Mouse (Mus musculus) ES-Bruce4 (cell line): Measurements from ENCODE around the gene Selenow.

ENCODE experiments used
- CTCF ChIP-seq: IDR thresholded peaks from one replicate; pipeline ENCODE4 v1.8.1; 2011; ENCODE audit warnings: low read depth, low read length
- EP300 ChIP-seq: IDR thresholded peaks from 2 replicates; pipeline ENCODE4 v1.6.1; 2011; ENCODE audit warnings: low read depth, low read length; ENCODE audit not compliant: insufficient read depth
- POLR2A ChIP-seq: IDR thresholded peaks from one replicate; pipeline ENCODE4 v1.8.1; 2011; ENCODE audit warnings: low read length; ENCODE audit not compliant: insufficient read depth

DNA sequence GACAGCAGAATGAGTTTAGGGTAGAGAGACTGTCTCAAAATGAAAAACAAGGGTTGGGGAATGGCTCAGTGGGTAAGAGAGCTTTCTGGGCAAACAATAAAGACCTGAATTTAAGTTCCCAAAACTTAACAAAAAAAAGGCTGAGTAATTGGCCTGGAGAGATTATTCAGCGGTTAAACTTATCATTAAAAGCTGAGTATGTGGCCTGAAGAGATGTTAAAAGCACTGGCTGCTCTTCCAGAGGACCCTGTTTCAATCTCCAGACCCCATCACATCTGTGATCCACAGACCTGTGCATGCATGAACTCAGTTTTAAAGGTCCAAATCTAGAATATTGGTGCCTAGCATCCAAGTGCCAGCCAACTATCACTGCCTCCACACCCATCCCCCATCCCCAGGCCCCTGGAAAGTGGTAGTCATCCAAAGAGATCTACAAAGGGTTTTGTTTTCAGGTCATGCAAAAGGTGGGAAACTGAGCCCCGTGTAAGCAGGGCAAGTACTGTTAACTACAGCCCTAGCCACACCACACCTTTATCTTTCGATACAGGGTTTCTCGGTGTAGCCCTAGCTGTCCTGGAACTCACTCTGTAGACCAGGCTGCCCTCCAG lies 25.6 kb upstream of the Selenow start:
- no peak for TF ChIP-seq POLR2A
- no peak for TF ChIP-seq CTCF
- TF ChIP-seq EP300 = no peak
